Mouse (Mus musculus) myocyte (in vitro differentiated cells): ENCODE measurements around the gene Sdhaf1.

Experiments used
- CEBPB ChIP-seq: IDR thresholded peaks from 2 replicates; pipeline ENCODE4 v1.6.1; 2011; ENCODE audit warnings: mild to moderate bottlenecking, moderate library complexity; ENCODE audit not compliant: poor library complexity, insufficient read depth, severe bottlenecking
- MAX ChIP-seq: IDR thresholded peaks from one replicate; pipeline ENCODE4 v1.6.1; 2011; ENCODE audit warnings: low read depth, mild to moderate bottlenecking, control low read depth
- MYOD1 ChIP-seq, 3 experiments: IDR thresholded peaks; one replicate each; pipeline ENCODE4 v1.6.1; 2011; ENCODE audit warnings: control low read depth in 2 of 3, low read depth in 2 of 3, mild to moderate bottlenecking in 2 of 3, moderate library complexity in 1 of 3; ENCODE audit not compliant: insufficient read length in 2 of 3, control insufficient read depth in 1 of 3
- MYOG ChIP-seq, 3 experiments: IDR thresholded peaks; one replicate each; pipeline ENCODE4 v1.6.1; 2011; ENCODE audit warnings: control low read depth in 2 of 3, low read depth in 2 of 3, mild to moderate bottlenecking in 2 of 3; ENCODE audit not compliant: insufficient read length in 2 of 3, control insufficient read depth in 1 of 3, insufficient read depth in 1 of 3
- POLR2A ChIP-seq: IDR thresholded peaks from one replicate; pipeline ENCODE4 v1.6.1; 2011; ENCODE audit warnings: low read depth, mild to moderate bottlenecking, control low read depth, moderate library complexity; ENCODE audit not compliant: insufficient read length
- POLR2AphosphoS2 ChIP-seq: IDR thresholded peaks from one replicate; pipeline ENCODE4 v1.6.1; 2011; ENCODE audit warnings: low read depth, control low read depth; ENCODE audit not compliant: insufficient read length
- REST ChIP-seq: IDR thresholded peaks from one replicate; pipeline ENCODE4 v1.6.1; 2011; ENCODE audit warnings: mild to moderate bottlenecking, control low read depth, moderate library complexity; ENCODE audit not compliant: insufficient read depth, insufficient read length
- TCF12 ChIP-seq: IDR thresholded peaks from one replicate; pipeline ENCODE4 v1.6.1; 2011; ENCODE audit warnings: mild to moderate bottlenecking, control low read depth; ENCODE audit not compliant: poor library complexity, insufficient read depth, severe bottlenecking
- USF1 ChIP-seq: IDR thresholded peaks from one replicate; pipeline ENCODE4 v1.6.1; 2011; ENCODE audit warnings: low read depth, mild to moderate bottlenecking, control low read depth, moderate library complexity

- no peak for TF ChIP-seq TCF12
- no peak for TF ChIP-seq POLR2A
- TF ChIP-seq CEBPB: no peak
- no peak for TF ChIP-seq MYOG (IDR thresholded peaks at IDR 0.05; ENCODE audit: control insufficient read depth in 1 of 3, insufficient read depth in 1 of 3, insufficient read length in 2 of 3, low read depth in 2 of 3)
- no peak for TF ChIP-seq POLR2AphosphoS2
- no peak for TF ChIP-seq USF1
- TF ChIP-seq MAX: no peak
- TF ChIP-seq REST: no peak
- TF ChIP-seq MYOD1 (IDR thresholded peaks at IDR 0.05; ENCODE audit: control insufficient read depth in 1 of 3, insufficient read length in 2 of 3, low read depth in 2 of 3): no peak
These were observed 4.7 kb upstream of the Sdhaf1 start for GRCm38 (mm10) chr7:30328379-30328778.
